Mouse (Mus musculus) midbrain, embryonic 16.5 days (tissue): ENCODE results near the gene Nms. TPM values are rescaled to one million over a fixed set of nuclear protein-coding genes. Genes with fewer than 3 reads are reported as not detected.
A peak's percentile ranks its signal among the peaks of the same experiment; 100 is the strongest.

Experiments used
- ATAC-seq: fragments of 200-750 bp; cut with Nextera tagmentation; 2 replicates; pipeline ENCODE4 v1.8.0; 2017; ENCODE audit warnings: moderate TSS enrichment
- H3K27ac ChIP-seq: fragments of 300-500 bp; sonication (generic); 2 replicates; pipeline ENCODE4 v1.5.1; 2014; ENCODE audit warnings: mild to moderate bottlenecking, low read length, mixed read lengths
- H3K27me3 ChIP-seq: fragments of 300-500 bp; sonication (generic); 2 replicates; pipeline ENCODE4 v1.6.1; 2014; ENCODE audit warnings: low read depth, low read length, mixed read lengths; ENCODE audit not compliant: control insufficient read depth, insufficient read depth
- H3K36me3 ChIP-seq: fragments of 300-500 bp; sonication (generic); 2 replicates; pipeline ENCODE4 v1.6.1; 2014; ENCODE audit warnings: mild to moderate bottlenecking, low read length, moderate library complexity, mixed read lengths; ENCODE audit not compliant: control insufficient read depth, insufficient read depth
- H3K4me1 ChIP-seq: fragments of 300-500 bp; sonication (generic); 2 replicates; pipeline ENCODE4 v1.6.1; 2014; ENCODE audit warnings: mild to moderate bottlenecking, low read length, mixed read lengths; ENCODE audit not compliant: control insufficient read depth, insufficient read depth
- H3K4me2 ChIP-seq: fragments of 300-500 bp; sonication (generic); 2 replicates; pipeline ENCODE4 v1.6.1; 2014; ENCODE audit warnings: mild to moderate bottlenecking, low read length, mixed read lengths
- H3K4me3 ChIP-seq: fragments of 300-500 bp; sonication (generic); 2 replicates; pipeline ENCODE4 v1.5.1; 2014; ENCODE audit warnings: low read depth, mild to moderate bottlenecking, low read length, moderate library complexity, mixed read lengths
- H3K9ac ChIP-seq: fragments of 300-500 bp; sonication (generic); 2 replicates; pipeline ENCODE4 v1.6.1; 2014; ENCODE audit warnings: low read depth, low read length, mixed read lengths
- H3K9me3 ChIP-seq: fragments of 300-500 bp; sonication (generic); replicated peaks from 2 replicates; pipeline ENCODE4 v1.6.1; 2014; ENCODE audit warnings: mild to moderate bottlenecking, low read length, mixed read lengths; ENCODE audit not compliant: control insufficient read depth, poor library complexity, severe bottlenecking
- WGBS: fragments of 180-500 bp; shearing (Covaris S2); extraction: QIAGEN DNeasy Blood & Tissue Kit; methylation state at CpG from one replicate; pipeline ENCODE4 v1.1.7; 2014; 5-methylcytosine and 5-hydroxymethylcytosine counted together
- polyA plus RNA-seq: library from polyadenylated mRNA; unstranded; fragments of >200 nt; fragmentation: Nextera tagmentation; extraction: Ambion mirVana; gene quantifications from 2 replicates; pipeline ENCODE4 v1.2.1, GENCODE M21; 2015

The Nms gene
- 0.25 and 0.29 TPM in 2 replicates for polyA plus RNA-seq

- 73% methylated on average over 6 of the region's 6 CpGs for WGBS
- Histone ChIP-seq H3K4me3 (no peak within 1 kb of the TSS), H3K9me3 (no peaks in the 10 kb centered on the region), H3K36me3 (no peaks in the 10 kb centered on the region), H3K4me1 (no peaks in the 10 kb centered on the region), H3K27ac (no peak within 1 kb of the TSS), H3K4me2 (no peak within 1 kb of the TSS), H3K9ac (no peak within 1 kb of the TSS), H3K27me3 (no peaks in the 10 kb centered on the region)
- ATAC-seq, result no peak
Measured at GRCm38 (mm10) chr1:38938849-38939248, at the start of gene Nms. Gene Nms, plus strand, starts transcription at chr1:38939149.

GRCm38 (mm10) chr1:38891444-38891843 is 47.5 kb upstream of the Nms start:
- Histone ChIP-seq H3K4me2 (no peak overlapping the region), H3K9me3 (no peaks in the 10 kb centered on the region), H3K9ac (no peak overlapping the region), H3K36me3 (peaks cover 9% of the 10 kb centered on the region), H3K4me3 (no peak overlapping the region), H3K27ac (no peak overlapping the region), H3K4me1 (peaks cover 22% of the 10 kb centered on the region), H3K27me3 (no peaks in the 10 kb centered on the region)
- ATAC-seq, result no peak
- WGBS, result 96% methylated on average over 5 of the region's 5 CpGs

DNA sequence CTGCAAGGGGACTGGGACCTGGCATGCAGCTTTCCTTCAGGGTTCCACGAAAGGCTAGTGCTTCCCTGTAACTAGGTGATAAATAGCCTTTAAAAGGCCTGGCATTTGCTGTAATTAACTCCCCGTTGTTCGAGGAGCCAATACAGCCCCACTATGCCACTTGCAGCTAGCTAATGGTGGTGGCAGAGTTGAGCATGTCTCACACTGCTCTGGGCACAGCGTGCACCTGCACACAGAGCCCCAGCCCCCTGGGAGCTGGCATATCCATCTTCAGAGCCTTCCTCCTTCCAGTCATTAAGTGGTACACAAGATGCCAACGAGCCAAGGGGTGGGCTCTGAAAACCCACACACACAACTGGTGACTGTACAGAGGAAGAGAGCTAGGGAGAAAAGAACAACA is 45.9 kb upstream of the Nms start:
- no peak for ATAC-seq
- H3K27ac ChIP-seq, result peak overlapping the region; percentile 36; the same call in 1 of the 2 replicates
- H3K4me3 ChIP-seq, result no peak overlapping the region
- H3K27me3 ChIP-seq, result no peaks in the 10 kb centered on the region
- H3K9me3 ChIP-seq, result no peaks in the 10 kb centered on the region
- H3K4me2 ChIP-seq, result no peak overlapping the region
- peaks cover 9% of the 10 kb centered on the region for H3K36me3 ChIP-seq
- H3K9ac ChIP-seq, result no peak overlapping the region
- 58% methylated on average over 5 of the region's 5 CpGs for WGBS
- peaks cover 27% of the 10 kb centered on the region for H3K4me1 ChIP-seq

DNA sequence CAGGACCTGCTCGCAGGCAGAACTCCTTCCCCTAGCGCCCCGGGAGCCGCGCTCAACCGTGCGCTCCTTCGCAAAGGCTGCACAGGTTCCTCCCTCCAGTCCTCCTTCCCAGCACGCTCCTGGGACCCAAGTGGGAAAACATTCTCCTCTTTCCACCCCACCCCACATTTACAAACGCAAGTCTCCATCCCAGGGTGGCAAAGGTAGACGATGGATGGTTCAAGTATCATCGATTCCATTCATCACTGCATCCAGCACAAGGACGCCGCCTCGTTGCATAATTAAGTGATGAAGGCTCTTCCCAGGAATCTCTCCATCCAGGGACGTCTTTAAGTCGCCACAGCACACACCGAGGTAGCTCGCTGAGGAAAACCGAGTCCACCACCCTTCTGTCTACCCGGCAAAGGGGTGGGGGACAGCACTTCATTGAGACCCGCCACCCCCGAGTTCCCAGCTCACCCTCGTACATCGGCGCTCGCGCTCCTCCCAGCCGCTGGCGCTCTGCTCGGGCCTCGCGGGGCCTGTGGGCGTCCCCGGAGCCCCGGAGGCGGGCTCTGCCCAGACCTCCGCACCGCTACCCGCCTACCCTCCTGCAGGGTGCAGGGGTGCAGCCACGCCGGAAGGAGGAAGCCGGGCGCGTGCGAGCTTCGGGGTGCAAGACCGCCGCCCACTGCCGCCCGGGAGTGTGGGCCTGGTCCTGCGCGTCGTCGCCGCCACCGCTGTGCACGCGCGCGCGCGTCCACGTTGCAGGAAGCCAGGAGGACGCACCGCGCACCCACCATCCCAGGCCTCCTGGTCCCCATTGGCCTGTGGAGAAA is 41.3 kb upstream of the Nms start, which contains the start of gene Chst10:
Gene Chst10 (minus strand): TSS at position 731 of the 818 bp plus-strand sequence.
- WGBS, result under 1% methylated on average over 64 of the region's 67 CpGs
- peak within 1 kb of the TSS; percentile 97 for H3K9ac ChIP-seq
- peaks cover 31% of the 10 kb centered on the region for H3K4me1 ChIP-seq
- no peaks in the 10 kb centered on the region for H3K27me3 ChIP-seq
- no peaks in the 10 kb centered on the region for H3K36me3 ChIP-seq
- peak within 1 kb of the TSS; percentile 96 for H3K27ac ChIP-seq
- peak within 1 kb of the TSS; percentile 82 for H3K4me3 ChIP-seq
- no peaks in the 10 kb centered on the region for H3K9me3 ChIP-seq
- peak within 1 kb of the TSS; percentile 68 for H3K4me2 ChIP-seq
- peak; percentile 94 for ATAC-seq

- no peaks in the 10 kb centered on the region for H3K36me3 ChIP-seq
- H3K27me3 ChIP-seq, result no peaks in the 10 kb centered on the region
- no peak overlapping the region for H3K4me2 ChIP-seq
- H3K9ac ChIP-seq, result no peak overlapping the region
- no peak overlapping the region for H3K4me3 ChIP-seq
- H3K9me3 ChIP-seq, result no peaks in the 10 kb centered on the region
- ATAC-seq, result no peak
- peaks cover 5% of the 10 kb centered on the region for H3K4me1 ChIP-seq
- H3K27ac ChIP-seq, result no peak overlapping the region
- 72% methylated on average over 5 of the region's 5 CpGs for WGBS
Measured at GRCm38 (mm10) chr1:38902571-38902970, 36.4 kb upstream of the Nms start.

DNA sequence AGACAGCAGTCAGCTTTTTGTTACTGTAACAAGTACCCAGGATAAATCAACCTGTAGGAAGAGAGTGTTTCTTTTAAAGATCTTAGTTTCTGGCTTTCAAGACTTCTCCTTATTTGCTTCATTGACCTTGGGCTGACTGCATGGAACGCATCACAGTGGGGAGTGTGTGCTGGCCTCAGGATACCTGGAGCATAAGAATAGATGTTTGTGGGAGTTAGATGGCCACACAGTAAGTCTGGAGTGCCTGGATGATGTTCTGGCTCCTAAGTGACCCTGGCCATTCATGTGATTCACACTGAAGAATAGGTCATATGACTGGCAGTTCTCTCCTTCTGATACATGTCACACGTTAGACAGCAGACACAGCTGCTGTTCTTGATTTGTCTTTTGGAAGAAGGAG is 35.0 kb upstream of the Nms start:
- Histone ChIP-seq H3K9me3 (no peaks in the 10 kb centered on the region), H3K4me1 (no peaks in the 10 kb centered on the region), H3K27me3 (no peaks in the 10 kb centered on the region), H3K4me3 (no peak overlapping the region), H3K4me2 (no peak overlapping the region), H3K27ac (no peak overlapping the region), H3K36me3 (no peaks in the 10 kb centered on the region), H3K9ac (no peak overlapping the region)
- 74% methylated on average over 2 of the region's 2 CpGs for WGBS
- no peak for ATAC-seq

- WGBS, result 79% methylated on average over 4 of the region's 4 CpGs
- H3K9ac ChIP-seq, result no peak overlapping the region
- no peak overlapping the region for H3K27ac ChIP-seq
- H3K27me3 ChIP-seq, result no peaks in the 10 kb centered on the region
- H3K4me2 ChIP-seq, result no peak overlapping the region
- H3K36me3 ChIP-seq, result no peaks in the 10 kb centered on the region
- H3K9me3 ChIP-seq, result no peaks in the 10 kb centered on the region
- no peaks in the 10 kb centered on the region for H3K4me1 ChIP-seq
- ATAC-seq, result no peak
- no peak overlapping the region for H3K4me3 ChIP-seq
Measured at GRCm38 (mm10) chr1:38928996-38929395, 10.0 kb upstream of the Nms start.

GRCm38 (mm10) chr1:38929468-38929867 is 9.5 kb upstream of the Nms start:
- Histone ChIP-seq H3K27ac (no peak overlapping the region), H3K4me3 (no peak overlapping the region), H3K27me3 (no peaks in the 10 kb centered on the region), H3K4me1 (no peaks in the 10 kb centered on the region), H3K9me3 (no peaks in the 10 kb centered on the region), H3K4me2 (no peak overlapping the region), H3K9ac (no peak overlapping the region), H3K36me3 (no peaks in the 10 kb centered on the region)
- WGBS, result 57% methylated on average over 4 of the region's 4 CpGs
- no peak for ATAC-seq

GRCm38 (mm10) chr1:38930767-38931166 is 8.2 kb upstream of the Nms start:
- 73% methylated on average over 8 of the region's 8 CpGs for WGBS
- ATAC-seq, result no peak

More at GRCm38 (mm10) chr1:38930767-38931166, 8.2 kb upstream of the Nms start:
- Histone ChIP-seq H3K4me2 (no peak overlapping the region), H3K4me3 (no peak overlapping the region), H3K9me3 (no peaks in the 10 kb centered on the region), H3K4me1 (no peaks in the 10 kb centered on the region), H3K27ac (no peak overlapping the region), H3K36me3 (no peaks in the 10 kb centered on the region), H3K27me3 (no peaks in the 10 kb centered on the region), H3K9ac (no peak overlapping the region)
